Mouse (Mus musculus) ES-Bruce4 (cell line): ENCODE measurements at regions not wholly inside any gene's neighbourhood (a gene's known extent, or its start where the extent isn't known, plus 50 kb on each side); places are given as distances from the start of the nearest gene placed in this dataset.

Experiments
- H3K27ac ChIP-seq: 2 replicates; pipeline ENCODE4 v1.5.1; 2012; ENCODE audit warnings: low read length, inconsistent platforms; ENCODE audit not compliant: insufficient read depth
- H3K27me3 ChIP-seq: 2 replicates; pipeline ENCODE4 v1.6.1; 2012; ENCODE audit warnings: mild to moderate bottlenecking, low read length, inconsistent platforms; ENCODE audit not compliant: control insufficient read depth, poor library complexity, insufficient read depth, severe bottlenecking
- H3K36me3 ChIP-seq: 2 replicates; pipeline ENCODE4 v1.6.1; 2012; ENCODE audit warnings: inconsistent platforms, mild to moderate bottlenecking, low read length, moderate library complexity; ENCODE audit not compliant: control insufficient read depth, poor library complexity, insufficient read depth, severe bottlenecking
- H3K4me1 ChIP-seq: one replicate; pipeline ENCODE4 v1.8.1; 2011; ENCODE audit warnings: low read length; ENCODE audit not compliant: control insufficient read depth, insufficient read depth
- H3K4me3 ChIP-seq: 2 replicates; pipeline ENCODE4 v1.5.1; 2011; ENCODE audit warnings: low read depth, mild to moderate bottlenecking, low read length
- H3K9ac ChIP-seq: 2 replicates; pipeline ENCODE4 v1.6.1; 2012; ENCODE audit warnings: low read depth, mild to moderate bottlenecking, inconsistent platforms; ENCODE audit not compliant: poor library complexity, severe bottlenecking
- H3K9me3 ChIP-seq: replicated peaks from 2 replicates; pipeline ENCODE4 v1.6.1; 2012; ENCODE audit warnings: mild to moderate bottlenecking, low read length, inconsistent platforms; ENCODE audit not compliant: control insufficient read depth, poor library complexity, insufficient read depth, severe bottlenecking
- CTCF ChIP-seq: IDR thresholded peaks from one replicate; pipeline ENCODE4 v1.8.1; 2011; ENCODE audit warnings: low read depth, low read length
- EP300 ChIP-seq: IDR thresholded peaks from 2 replicates; pipeline ENCODE4 v1.6.1; 2011; ENCODE audit warnings: low read depth, low read length; ENCODE audit not compliant: insufficient read depth
- POLR2A ChIP-seq: IDR thresholded peaks from one replicate; pipeline ENCODE4 v1.8.1; 2011; ENCODE audit warnings: low read length; ENCODE audit not compliant: insufficient read depth

GRCm38 (mm10) chr13:82295834-82296233 lies 513.0 kb downstream of the Cetn3 start:
- H3K36me3 ChIP-seq: no peaks in the 10 kb centered on the region
- no peak overlapping the region for H3K9ac ChIP-seq
- no peaks in the 10 kb centered on the region for H3K4me1 ChIP-seq
- H3K27me3 ChIP-seq: no peaks in the 10 kb centered on the region
- no peaks in the 10 kb centered on the region for H3K9me3 ChIP-seq
- TF ChIP-seq EP300: no peak
- no peak for TF ChIP-seq CTCF
- no peak overlapping the region for H3K4me3 ChIP-seq
- H3K27ac ChIP-seq: no peak overlapping the region

GRCm38 (mm10) chr13:82304227-82304626 lies 521.4 kb downstream of the Cetn3 start:
- TF ChIP-seq CTCF (no peak), POLR2A (no peak), EP300 (no peak)
- Histone ChIP-seq H3K4me3 (no peak overlapping the region), H3K9me3 (no peaks in the 10 kb centered on the region), H3K27me3 (no peaks in the 10 kb centered on the region), H3K27ac (no peak overlapping the region), H3K36me3 (no peaks in the 10 kb centered on the region), H3K9ac (no peak overlapping the region), H3K4me1 (no peaks in the 10 kb centered on the region)

GRCm38 (mm10) chr13:82305076-82305475 lies 522.2 kb downstream of the Cetn3 start:
- Histone ChIP-seq H3K27ac (no peak overlapping the region), H3K4me1 (no peaks in the 10 kb centered on the region), H3K4me3 (no peak overlapping the region), H3K9ac (no peak overlapping the region), H3K27me3 (no peaks in the 10 kb centered on the region), H3K9me3 (no peaks in the 10 kb centered on the region), H3K36me3 (no peaks in the 10 kb centered on the region)
- TF ChIP-seq CTCF (no peak), POLR2A (no peak), EP300 (no peak)

- Histone ChIP-seq H3K4me1 (no peaks in the 10 kb centered on the region), H3K36me3 (no peaks in the 10 kb centered on the region), H3K27me3 (no peaks in the 10 kb centered on the region), H3K9me3 (no peaks in the 10 kb centered on the region), H3K4me3 (no peak overlapping the region), H3K27ac (no peak overlapping the region), H3K9ac (no peak overlapping the region)
- TF ChIP-seq CTCF: no peak
- no peak for TF ChIP-seq POLR2A
- no peak for TF ChIP-seq EP300
Observed at GRCm38 (mm10) chr13:82308336-82308735, 525.5 kb downstream of the Cetn3 start.

GRCm38 (mm10) chr13:82316573-82317202 lies 533.8 kb downstream of the Cetn3 start:
- Histone ChIP-seq H3K4me3 (no peak overlapping the region), H3K36me3 (no peaks in the 10 kb centered on the region), H3K4me1 (no peaks in the 10 kb centered on the region), H3K9me3 (no peaks in the 10 kb centered on the region), H3K27me3 (no peaks in the 10 kb centered on the region), H3K9ac (no peak overlapping the region), H3K27ac (no peak overlapping the region)
- no peak for TF ChIP-seq CTCF
- TF ChIP-seq POLR2A: no peak
- no peak for TF ChIP-seq EP300

DNA sequence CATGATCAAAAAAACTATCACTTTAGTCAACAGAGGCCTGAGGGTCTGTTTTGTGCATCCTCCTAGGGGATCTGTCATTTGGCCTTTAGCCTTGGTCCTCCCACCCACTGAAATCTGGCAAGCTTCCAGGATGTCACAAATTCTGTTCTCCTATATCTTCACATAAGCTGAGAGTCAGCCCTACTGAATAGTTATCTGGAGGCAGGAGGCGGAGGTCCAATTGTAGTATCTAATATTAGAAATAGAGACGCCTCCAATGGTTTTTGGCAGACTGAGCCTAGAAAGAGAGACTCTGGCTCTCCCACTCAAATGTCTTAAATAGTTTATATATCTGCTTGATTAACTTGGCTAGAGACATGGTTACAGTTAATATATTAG lies 534.3 kb downstream of the Cetn3 start:
- Histone ChIP-seq H3K9ac (no peak overlapping the region), H3K4me1 (no peaks in the 10 kb centered on the region), H3K27ac (no peak overlapping the region), H3K9me3 (no peaks in the 10 kb centered on the region), H3K36me3 (no peaks in the 10 kb centered on the region), H3K27me3 (no peaks in the 10 kb centered on the region), H3K4me3 (no peak overlapping the region)
- TF ChIP-seq EP300 (no peak), POLR2A (no peak), CTCF (no peak)

GRCm38 (mm10) chr13:82318395-82318794 lies 535.5 kb downstream of the Cetn3 start:
- H3K4me1 ChIP-seq: no peaks in the 10 kb centered on the region
- H3K9ac ChIP-seq: no peak overlapping the region
- H3K27ac ChIP-seq: no peak overlapping the region
- no peaks in the 10 kb centered on the region for H3K9me3 ChIP-seq
- no peaks in the 10 kb centered on the region for H3K36me3 ChIP-seq
- H3K4me3 ChIP-seq: no peak overlapping the region
- no peaks in the 10 kb centered on the region for H3K27me3 ChIP-seq
- TF ChIP-seq CTCF (no peak), POLR2A (no peak), EP300 (no peak)
